Comparison of ENCODE assay signal across 9 mouse cellular contexts in genomic region chr12:100897736-100898650, GRCm38 (mm10). TPM values are rescaled to one million over a fixed set of nuclear protein-coding genes. Genes with fewer than 3 reads are reported as not detected.
DNase-seq lines count a peak whose midpoint lies in the region; ATAC-seq and TF ChIP-seq lines count a peak whose summit lies in the region.
"Had no signal": no experiment of that assay in that cellular context is flagged by ENCODE, and none has a peak within 500 bp of the region (broad histone marks: within the 10 kb centered on the region; RNA-seq: fewer than 3 reads in every experiment).

No protein-coding gene starts in this region.

- H3K4me3 ChIP-seq in CH12.LX (replicated peaks in 1 of 3; ENCODE audit: low read depth in 2 of 3, low read length in 2 of 3, poor library complexity in 1 of 3): no peak overlapping the region
- peak overlapping the region; percentile 34; the same call in 1 of the 2 replicates for H3K4me3 ChIP-seq in embryonic facial prominence, embryonic 14.5 days (ENCODE audit: low read depth, low read length)
- peak overlapping the region; percentile 58; the same call in 1 of the 2 replicates for H3K4me3 ChIP-seq in midbrain, embryonic 10.5 days

- no peaks in the 10 kb centered on the region for H3K36me3 ChIP-seq in CH12.LX (replicated peaks in 1 of 2; ENCODE audit: control insufficient read depth in 1 of 2, insufficient read depth in 1 of 2, low read length in 1 of 2)
- no peaks in the 10 kb centered on the region for H3K36me3 ChIP-seq in embryonic facial prominence, embryonic 14.5 days (ENCODE audit: control insufficient read depth, insufficient read depth, low read length)
- H3K36me3 ChIP-seq in midbrain, embryonic 10.5 days: no peaks in the 10 kb centered on the region

- peak; percentile 83 for DNase-seq in heart, adult 11 months
- no peak for DNase-seq in heart, adult 9 months (ENCODE audit: low spot score in 2 of 2)
- peak; percentile 54 for DNase-seq in CH12.LX (ENCODE audit: extremely low read depth)
- DNase-seq in embryonic facial prominence, embryonic 14.5 days (ENCODE audit: low spot score): peak; percentile 41
- DNase-seq in midbrain, embryonic 10.5 days (ENCODE audit: low spot score): no peak
- DNase-seq in urinary bladder, adult 18-20 months (ENCODE audit: low spot score in 2 of 2): no peak
- no peak for DNase-seq in lung, postnatal 25 days (ENCODE audit: low spot score)
- DNase-seq in thymus, adult 18-20 months: no peak

- H3K4me1 ChIP-seq in CH12.LX (ENCODE audit: control insufficient read depth in 1 of 2, insufficient read depth in 2 of 2): peaks cover 15 to 80% of the 10 kb centered on the region in 2 experiments
- peaks cover 16% of the 10 kb centered on the region for H3K4me1 ChIP-seq in embryonic facial prominence, embryonic 14.5 days (ENCODE audit: control insufficient read depth, insufficient read depth, low read length)
- peaks cover 30% of the 10 kb centered on the region for H3K4me1 ChIP-seq in midbrain, embryonic 10.5 days

- TF ChIP-seq RAD21 in CH12.LX (IDR thresholded peaks at IDR 0.05; ENCODE audit: low read depth, low read length): no peak

- peak overlapping the region; percentile 37 for H3K4me2 ChIP-seq in CH12.LX (ENCODE audit: insufficient read depth, low read depth, poor library complexity, severe bottlenecking)
- peak overlapping the region; percentile 57 for H3K4me2 ChIP-seq in embryonic facial prominence, embryonic 14.5 days (ENCODE audit: low read depth, low read length)

- in situ Hi-C loops in CH12.LX (cut with MboI; ENCODE audit: low pct_ligation_motif_present, low pct_unique_long_range_greater_than_20kb, low sequenced_read_pairs): no loop called here

- WGBS in embryonic facial prominence, embryonic 14.5 days: 19% methylated on average over 11 of the region's 12 CpGs
- WGBS in midbrain, embryonic 10.5 days: 21% methylated on average over 12 of the region's 12 CpGs

- H3K9me3 ChIP-seq in CH12.LX (replicated peaks; ENCODE audit: low read length): no peaks in the 10 kb centered on the region
- H3K9me3 ChIP-seq in embryonic facial prominence, embryonic 14.5 days (ENCODE audit: control insufficient read depth, low read length): no peaks in the 10 kb centered on the region
- no peaks in the 10 kb centered on the region for H3K9me3 ChIP-seq in midbrain, embryonic 10.5 days (replicated peaks)
- H3K9me3 ChIP-seq: megakaryocyte, embryonic 14.5 days had no signal

- H3K27ac ChIP-seq in CH12.LX (ENCODE audit: insufficient read depth, low read depth): 0 out of 2 replicates have a peak overlapping the region, but pooled peaks have one; percentile 2
- no peak overlapping the region for H3K27ac ChIP-seq in embryonic facial prominence, embryonic 14.5 days (replicated peaks; ENCODE audit: low read depth, low read length)
- H3K27ac ChIP-seq in midbrain, embryonic 10.5 days (replicated peaks): no peak overlapping the region

- H3K27me3 ChIP-seq in CH12.LX (replicated peaks): no peaks in the 10 kb centered on the region
- H3K27me3 ChIP-seq in embryonic facial prominence, embryonic 14.5 days (replicated peaks; ENCODE audit: control insufficient read depth, insufficient read depth, low read length): peaks cover 50% of the 10 kb centered on the region
- H3K27me3 ChIP-seq in midbrain, embryonic 10.5 days (ENCODE audit: low read depth, poor library complexity, severe bottlenecking): peaks cover 66% of the 10 kb centered on the region

- H3K79me2 ChIP-seq in CH12.LX (replicated peaks; ENCODE audit: control insufficient read depth, extremely low read depth, insufficient read depth, poor library complexity, severe bottlenecking): no peaks in the 10 kb centered on the region

- H3K9ac ChIP-seq in CH12.LX (ENCODE audit: insufficient read depth, low read depth): no peak overlapping the region
- no peak overlapping the region for H3K9ac ChIP-seq in embryonic facial prominence, embryonic 14.5 days (ENCODE audit: low read depth, low read length)

- TF ChIP-seq CTCF in CH12.LX (conservative IDR thresholded peaks at IDR 0.05 in 1 of 2, IDR thresholded peaks at IDR 0.05 in 1 of 2; ENCODE audit: low read depth in 2 of 2, low read length in 2 of 2): no peak

- dilution Hi-C loops in CH12.LX (cut with MboI; ENCODE audit: extremely low pct_ligation_motif_present, extremely low pct_unique_long_range_greater_than_20kb, low sequenced_read_pairs): no loop called here

- no peak for TF ChIP-seq POLR2A in CH12.LX (IDR thresholded peaks at IDR 0.05; ENCODE audit: low read depth, low read length)

- ATAC-seq in embryonic facial prominence, embryonic 14.5 days (ENCODE audit: low read depth): no peak; the same call in 1 of the 2 replicates

- TF ChIP-seq EP300 in CH12.LX (IDR thresholded peaks at IDR 0.05; ENCODE audit: low read length): peak; percentile 64

TF ChIP-seq in CH12.LX, 34 proteins besides CTCF, POLR2A, EP300 and RAD21:
- TF ChIP-seq IRF4 (IDR thresholded peaks at IDR 0.05; ENCODE audit: low read depth, low read length) (peak; percentile 29; the same call in 1 of the 2 replicates), JUND (conservative IDR thresholded peaks at IDR 0.05; ENCODE audit: low read depth, low read length) (no peak), BHLHE40 (IDR thresholded peaks at IDR 0.05; ENCODE audit: low read depth, low read length) (0 out of 2 replicates have a peak, but pooled peaks have one; percentile 19), ZNF384 (IDR thresholded peaks at IDR 0.05; ENCODE audit: low read depth, low read length) (peak; percentile 86)
TF ChIP-seq in CH12.LX: peak in this region for 3.

RNA-seq across cellular contexts. Expression of gene Gpr68, which starts 10.0 kb away (rescaled TPM):
- total RNA-seq in CH12.LX (2012; rRNA removed) (2.3 and 4.2 TPM in 2 replicates), CH12.LX (2014; rRNA removed) (1.2 TPM in 2 replicates)
- polyA plus RNA-seq in CH12.LX (2012; ENCODE audit: insufficient read length, low read depth): 1.5 and 1.6 TPM in 2 replicates
- polyA plus RNA-seq in embryonic facial prominence, embryonic 14.5 days (2014; fragmentation: Nextera tagmentation; extraction: Ambion mirVana): 0.18 and 0.46 TPM in 2 replicates
- 0.29 and 1.1 TPM in 2 replicates for polyA plus RNA-seq in midbrain, embryonic 10.5 days (2016; fragmentation: Nextera tagmentation; extraction: Ambion mirVana)

Comparison
In these comparisons a context has a peak if more than half of its experiments do, and no peak if none do; other contexts are left out.
1. DNase-seq: peak in heart, adult 11 months (single experiment), CH12.LX (single experiment) and embryonic facial prominence, embryonic 14.5 days (single experiment); none in heart, adult 9 months (0 of 2), midbrain, embryonic 10.5 days (single experiment), urinary bladder, adult 18-20 months (0 of 2), lung, postnatal 25 days (single experiment) and thymus, adult 18-20 months (0 of 2).
2. H3K4me3 ChIP-seq: peak in embryonic facial prominence, embryonic 14.5 days (single experiment) and midbrain, embryonic 10.5 days (single experiment); none in CH12.LX (0 of 3).